Mouse (Mus musculus): Measurements from ENCODE around the gene Frmd3.
A peak's percentile ranks its signal among the peaks of the same experiment; 100 is the strongest.
"Not testable (repeated sequence)": the region's sequence is repeated elsewhere in the genome, so short reads cannot be mapped to it uniquely, and the experiment has no call there.

Frmd3 gene

GRCm38 (mm10) chr4:74013211-74014047 is at the start of gene Frmd3:
Gene Frmd3 (plus strand): TSS chr4:74013442.
- DNase-seq: no peak

- DNase-seq: no peak
These were observed 32.8 kb upstream of the Frmd3 start for GRCm38 (mm10) chr4:73980454-73980853.

GRCm38 (mm10) chr4:74012277-74012676 is 965 bp upstream of the Frmd3 start:
- DNase-seq: no peak

GRCm38 (mm10) chr4:74012700-74013099 is 542 bp upstream of the Frmd3 start:
- no peak for DNase-seq

GRCm38 (mm10) chr4:74014048-74014500 is 832 bp downstream of the Frmd3 start:
- no peak for DNase-seq

GRCm38 (mm10) chr4:74020084-74020483 is 6.8 kb downstream of the Frmd3 start:
- peak; percentile 1 for DNase-seq

- no peak for DNase-seq
These were observed 30.0 kb downstream of the Frmd3 start for GRCm38 (mm10) chr4:74043226-74043625.

GRCm38 (mm10) chr4:74051692-74052091 is 38.5 kb downstream of the Frmd3 start:
- no peak for DNase-seq

GRCm38 (mm10) chr4:74076727-74077126 is 63.5 kb downstream of the Frmd3 start:
- no peak for DNase-seq

- DNase-seq: no peak
These were observed 97.6 kb downstream of the Frmd3 start for GRCm38 (mm10) chr4:74110816-74111215.

GRCm38 (mm10) chr4:74191528-74191927 is 178.3 kb downstream of the Frmd3 start:
- no peak for DNase-seq

GRCm38 (mm10) chr4:74201281-74201811 is 188.1 kb downstream of the Frmd3 start:
- no peak for DNase-seq

GRCm38 (mm10) chr4:74221780-74222179 is 208.5 kb downstream of the Frmd3 start:
- not testable (repeated sequence) for DNase-seq

- peak; percentile 16 for DNase-seq
These were observed 209.1 kb downstream of the Frmd3 start for GRCm38 (mm10) chr4:74222360-74222759.

- no peak for DNase-seq
These were observed 211.0 kb downstream of the Frmd3 start for GRCm38 (mm10) chr4:74224210-74224609.

- peak; percentile 22 for DNase-seq
These were observed 217.8 kb downstream of the Frmd3 start for GRCm38 (mm10) chr4:74230994-74231393.

GRCm38 (mm10) chr4:74231405-74231804 is 218.2 kb downstream of the Frmd3 start:
- peak; percentile 74 for DNase-seq

GRCm38 (mm10) chr4:74233534-74233933 is 220.3 kb downstream of the Frmd3 start:
- no peak for DNase-seq

- no peak for DNase-seq
These were observed 228.9 kb downstream of the Frmd3 start, which contains the start of gene Kdm4c for GRCm38 (mm10) chr4:74242176-74242575. Gene Kdm4c (plus strand): TSS chr4:74242497.
